Mouse (Mus musculus): Measurements from ENCODE around the gene Bmp2k.

Gene Bmp2k

GRCm38 (mm10) chr5:97055511-97056068 lies 58.1 kb downstream of the Bmp2k start:
- peak; percentile 69 for DNase-seq (ENCODE audit: low spot score)

- DNase-seq (ENCODE audit: low spot score), result no peak
Observed at GRCm38 (mm10) chr5:97056359-97056758, 58.9 kb downstream of the Bmp2k start.

DNA sequence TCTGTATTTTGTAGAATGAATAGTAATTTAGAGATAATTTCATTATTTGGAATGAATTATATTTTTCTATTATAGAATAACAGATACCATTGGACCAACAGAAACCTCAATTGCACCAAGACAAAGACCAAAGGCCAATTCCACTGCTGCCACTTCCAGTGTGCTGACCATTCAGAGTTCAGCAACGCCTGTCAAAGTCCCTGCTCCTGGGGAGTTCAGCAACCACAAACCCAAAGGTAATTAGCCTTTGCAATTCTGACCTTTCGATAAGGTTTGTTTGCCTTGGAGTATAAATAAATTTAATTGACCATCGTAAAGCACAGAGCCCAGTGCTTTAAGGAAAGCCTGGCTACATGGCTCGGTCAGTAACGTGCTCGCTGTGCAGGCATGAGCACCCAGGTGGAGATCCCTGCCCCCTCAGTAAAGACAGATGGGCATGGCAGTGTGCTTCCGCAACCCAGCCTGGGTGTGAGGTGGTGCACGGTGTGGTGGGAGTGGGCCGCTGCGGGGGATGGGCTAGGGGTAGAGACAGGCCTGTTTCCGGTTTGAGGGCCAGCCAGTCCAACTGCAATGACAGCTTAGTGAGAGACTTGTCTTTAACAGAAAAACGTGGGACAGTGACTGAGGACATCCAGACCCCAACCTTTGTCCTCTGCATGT lies 59.4 kb downstream of the Bmp2k start:
- no peak for DNase-seq (ENCODE audit: low spot score)

GRCm38 (mm10) chr5:97060864-97061263 lies 63.4 kb downstream of the Bmp2k start:
- no peak for DNase-seq (ENCODE audit: low spot score)

DNA sequence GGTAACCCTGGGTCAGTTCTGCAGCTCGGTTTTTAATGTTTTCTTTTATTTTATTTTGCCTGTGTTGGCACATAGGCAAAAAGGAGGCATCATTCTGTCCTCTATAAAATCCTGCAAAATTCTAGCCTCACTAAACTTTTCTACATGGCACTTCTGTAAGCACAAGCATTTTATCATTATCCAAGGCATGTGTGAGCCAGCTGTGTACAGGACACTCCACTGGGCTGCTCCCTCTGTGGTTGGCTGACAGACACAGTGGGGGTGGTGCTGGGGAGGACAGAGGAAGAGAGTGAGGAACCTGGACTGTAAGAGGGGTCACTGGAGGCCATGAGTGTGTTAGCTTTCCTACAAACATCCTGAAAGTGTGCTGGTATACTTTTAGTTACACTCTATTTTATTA lies 64.6 kb downstream of the Bmp2k start:
- no peak for DNase-seq (ENCODE audit: low spot score)

- DNase-seq (ENCODE audit: low spot score), result no peak
Observed at GRCm38 (mm10) chr5:97065746-97066145, 68.3 kb downstream of the Bmp2k start.

- DNase-seq (ENCODE audit: low spot score), result no peak
Observed at GRCm38 (mm10) chr5:97075476-97076151, 78.1 kb downstream of the Bmp2k start.

GRCm38 (mm10) chr5:97076167-97076566 lies 78.7 kb downstream of the Bmp2k start:
- DNase-seq (ENCODE audit: low spot score), result no peak

DNA sequence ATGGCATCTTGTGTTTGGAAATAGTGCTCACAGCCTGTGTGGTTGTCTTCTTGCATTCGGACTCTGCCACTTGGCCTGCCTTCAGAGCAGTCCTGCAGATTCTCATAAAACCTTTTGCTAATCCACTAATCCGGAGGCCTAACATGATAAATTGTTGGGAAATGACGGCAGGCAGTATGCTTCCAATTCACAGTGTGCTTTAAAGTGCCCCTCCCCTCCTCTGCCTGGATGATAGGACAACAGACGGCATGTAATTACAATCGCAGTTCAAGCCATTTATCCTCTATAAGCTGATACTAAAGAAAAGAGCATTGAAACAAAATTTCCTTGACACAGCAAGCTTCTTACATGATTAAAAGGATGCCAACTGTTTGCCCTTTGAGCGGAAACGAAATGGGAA lies 80.2 kb downstream of the Bmp2k start:
- DNase-seq (ENCODE audit: low spot score), result no peak

DNA sequence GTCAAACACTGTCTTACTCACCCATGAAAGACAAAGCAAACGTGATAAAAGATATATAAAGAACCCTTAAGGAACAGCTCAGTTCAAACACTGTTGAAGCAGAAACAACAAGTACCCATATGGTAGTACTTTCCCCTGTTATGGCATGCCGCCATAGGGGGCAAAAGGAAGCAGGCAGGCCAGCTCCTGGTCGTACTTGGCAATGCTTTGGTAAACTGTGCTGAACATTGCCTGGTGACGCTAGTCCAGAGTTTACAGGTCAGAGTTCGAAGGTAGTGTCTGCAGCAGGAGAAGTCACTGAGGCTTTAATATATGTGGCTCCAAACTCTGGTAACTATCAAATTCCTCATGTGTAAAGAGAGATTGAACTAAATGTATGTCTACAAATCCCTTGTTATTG lies 81.2 kb downstream of the Bmp2k start:
- DNase-seq (ENCODE audit: low spot score), result no peak

- peak; percentile 31 for DNase-seq (ENCODE audit: low spot score)
Observed at GRCm38 (mm10) chr5:97081481-97081880, 84.0 kb downstream of the Bmp2k start.

- DNase-seq (ENCODE audit: low spot score), result no peak
Observed at GRCm38 (mm10) chr5:97083701-97084100, 86.2 kb downstream of the Bmp2k start.

DNA sequence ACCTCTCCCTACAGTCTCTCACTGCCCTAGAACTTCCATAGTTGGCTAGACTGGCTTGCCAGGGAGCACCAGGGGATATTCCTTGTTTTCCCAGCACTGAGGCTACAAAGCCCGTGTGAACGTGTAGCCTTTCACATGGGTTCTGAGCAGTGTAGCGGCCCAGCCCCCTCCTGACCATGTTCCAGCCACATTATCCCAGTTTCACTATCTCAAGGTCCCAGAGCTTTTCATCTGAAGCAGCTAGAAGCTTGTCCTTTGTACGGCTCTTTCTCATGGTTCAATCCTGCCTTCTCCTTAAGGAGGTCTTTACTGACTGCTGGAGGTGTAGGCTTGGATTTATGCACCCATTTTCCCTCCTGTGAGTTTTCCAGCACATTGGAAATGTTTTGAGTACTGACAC lies 87.1 kb downstream of the Bmp2k start:
- no peak for DNase-seq (ENCODE audit: low spot score)

- DNase-seq (ENCODE audit: low spot score), result no peak
Observed at GRCm38 (mm10) chr5:97085071-97085470, 87.6 kb downstream of the Bmp2k start.

DNA sequence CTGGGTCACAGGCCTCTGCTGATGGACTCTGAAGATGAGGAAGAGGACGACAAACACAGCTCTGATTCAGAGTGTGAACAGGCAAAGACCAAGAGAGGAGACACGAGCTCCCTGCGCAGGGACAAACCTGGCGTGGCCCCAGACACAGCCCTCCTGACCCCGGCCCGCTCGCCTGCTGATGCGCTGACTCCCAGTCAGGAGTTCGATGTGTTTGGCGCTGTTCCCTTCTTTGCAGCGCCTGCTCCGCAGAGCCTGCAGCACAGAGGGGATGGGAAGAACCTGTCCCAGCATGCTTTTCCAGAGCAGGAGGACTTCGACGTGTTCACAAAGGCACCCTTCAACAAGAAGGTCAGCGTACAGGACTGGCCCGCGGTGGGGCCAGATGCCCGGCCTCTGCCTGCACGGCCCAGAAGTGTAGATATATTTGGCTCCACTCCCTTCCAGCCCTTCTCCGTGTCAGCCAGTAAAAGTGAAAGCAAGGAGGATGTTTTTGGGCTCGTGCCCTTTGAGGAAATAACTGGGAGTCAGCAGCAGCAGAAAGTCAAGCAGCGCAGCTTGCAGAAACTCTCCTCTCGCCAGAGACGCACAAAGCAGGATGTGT lies 89.6 kb downstream of the Bmp2k start:
- DNase-seq (ENCODE audit: low spot score), result no peak

- DNase-seq (ENCODE audit: low spot score), result no peak
Observed at GRCm38 (mm10) chr5:97087746-97088145, 90.3 kb downstream of the Bmp2k start.

GRCm38 (mm10) chr5:97088231-97088630 lies 90.7 kb downstream of the Bmp2k start:
- DNase-seq (ENCODE audit: low spot score), result no peak

DNA sequence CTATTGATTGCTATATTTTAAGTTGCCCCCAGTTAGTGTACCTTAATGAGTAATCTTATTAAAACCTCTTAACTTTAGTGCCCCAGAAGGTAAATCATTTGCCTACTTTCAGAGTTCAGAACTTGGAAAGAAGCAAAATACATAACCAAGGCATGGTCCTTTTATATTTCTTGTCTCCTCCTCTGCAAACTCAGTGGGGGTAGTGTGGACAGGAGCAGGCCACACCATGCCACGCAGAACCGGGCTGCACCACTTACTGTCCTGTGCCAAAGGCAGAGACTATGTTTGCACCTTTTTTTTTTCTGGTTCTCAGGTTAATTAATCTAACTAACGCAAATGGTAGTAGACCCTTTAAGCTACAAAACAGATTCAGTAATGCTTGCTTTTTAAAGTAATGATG lies 91.9 kb downstream of the Bmp2k start:
- no peak for DNase-seq (ENCODE audit: low spot score)

DNA sequence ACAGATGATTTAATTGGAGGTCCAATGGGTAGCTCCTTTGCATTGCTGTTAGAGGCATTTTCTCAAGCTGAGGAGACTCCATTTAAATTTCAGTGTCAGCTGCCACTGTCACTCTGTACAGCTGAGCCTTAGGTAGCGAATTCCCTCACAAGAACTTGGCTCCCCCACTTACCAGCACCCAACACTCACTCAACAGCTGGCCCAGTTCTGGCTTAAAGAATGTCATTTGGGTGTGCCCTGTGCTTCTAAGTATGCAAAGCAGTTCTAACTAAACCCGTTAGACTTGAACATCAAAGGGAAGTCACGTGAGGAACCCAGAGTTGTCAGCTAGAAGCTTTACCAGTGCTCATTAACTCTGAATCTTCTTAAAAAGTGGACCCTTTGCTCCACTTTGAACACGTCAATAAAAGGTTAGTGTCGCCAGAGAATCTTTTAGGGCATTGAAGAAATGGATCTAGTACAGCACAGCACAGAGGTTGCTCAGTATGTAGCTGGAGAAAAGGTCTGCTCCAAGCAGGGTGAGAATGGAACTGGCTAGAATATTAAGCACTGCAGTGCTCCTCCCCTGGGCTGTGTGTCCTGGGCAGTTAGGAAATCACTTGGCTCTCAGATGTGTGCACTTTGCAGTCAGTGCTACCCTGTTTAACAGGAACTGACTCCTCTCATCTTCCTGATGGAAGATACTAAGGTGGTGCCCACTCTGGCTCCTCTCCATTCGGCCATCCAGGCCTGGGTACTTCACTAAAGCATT lies 92.7 kb downstream of the Bmp2k start:
- no peak for DNase-seq (ENCODE audit: low spot score)

- DNase-seq (ENCODE audit: low spot score), result no peak
Observed at GRCm38 (mm10) chr5:97092970-97093369, 95.5 kb downstream of the Bmp2k start.

DNA sequence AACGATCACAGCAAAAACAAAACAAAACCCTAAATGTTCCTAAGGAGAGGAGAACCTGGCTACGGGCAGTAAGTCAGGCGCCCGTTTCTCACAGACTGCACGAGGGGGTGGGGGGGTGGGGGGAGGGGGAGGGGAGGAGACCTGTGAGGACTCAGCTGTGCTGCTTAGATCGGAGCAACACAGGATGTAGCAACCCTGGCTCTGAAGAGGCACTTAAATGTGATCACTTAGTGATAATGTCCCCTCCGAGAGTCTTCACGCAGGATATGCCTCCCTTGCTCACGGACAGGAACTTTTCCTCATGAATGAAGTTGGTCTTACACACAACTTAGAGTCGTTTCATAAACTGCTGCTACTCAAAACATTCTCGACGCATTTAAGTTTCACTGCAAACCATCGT lies 97.8 kb downstream of the Bmp2k start:
- DNase-seq (ENCODE audit: low spot score), result no peak

DNA sequence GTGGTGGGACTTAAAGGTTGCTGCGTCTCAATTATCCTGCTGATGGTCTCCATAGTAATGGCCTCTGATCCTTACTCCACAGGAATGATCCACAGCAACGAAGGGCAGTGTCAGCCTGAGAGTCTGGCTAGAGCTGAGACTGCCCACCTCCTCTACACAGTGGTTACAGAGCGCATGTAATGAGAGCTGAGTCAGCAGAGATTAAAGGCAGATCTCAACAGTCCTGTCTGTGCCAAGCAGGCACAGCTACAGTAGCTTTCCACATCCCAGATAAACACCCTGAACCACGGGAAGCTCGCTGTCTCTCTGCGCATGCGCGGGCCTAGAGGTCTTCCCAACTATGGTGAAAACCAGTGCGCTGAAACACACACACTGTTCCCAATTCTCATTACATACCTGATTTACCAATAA lies 100.1 kb downstream of the Bmp2k start:
- DNase-seq (ENCODE audit: low spot score), result no peak

GRCm38 (mm10) chr5:97099954-97100353 lies 102.5 kb downstream of the Bmp2k start:
- DNase-seq (ENCODE audit: low spot score), result no peak

All from layer of hippocampus, adult 9-10 months (tissue).